Mouse (Mus musculus) small intestine, adult 2 months (tissue): ENCODE data around the gene Lrguk. TPM values are rescaled to one million over a fixed set of nuclear protein-coding genes. Genes with fewer than 3 reads are reported as not detected.

ENCODE experiments used
- H3K27ac ChIP-seq: fragments of 200-500 bp; 2 replicates; pipeline ENCODE4 v1.5.1; 2012; ENCODE audit warnings: low read depth, low read length, control low read depth, inconsistent platforms; ENCODE audit not compliant: insufficient read depth
- H3K27me3 ChIP-seq: fragments of 200-500 bp; 2 replicates; pipeline ENCODE4 v1.6.1; 2012; ENCODE audit warnings: mild to moderate bottlenecking, moderate library complexity, low read length, inconsistent platforms; ENCODE audit not compliant: control insufficient read depth, insufficient read depth
- H3K36me3 ChIP-seq: fragments of 200-500 bp; 2 replicates; pipeline ENCODE4 v1.6.1; 2012; ENCODE audit warnings: mild to moderate bottlenecking, low read length, control low read depth, inconsistent platforms; ENCODE audit not compliant: control insufficient read depth, insufficient read depth
- H3K4me1 ChIP-seq: fragments of 200-500 bp; 2 replicates; pipeline ENCODE4 v1.6.1; 2012; ENCODE audit warnings: low read length, inconsistent platforms, mixed read lengths; ENCODE audit not compliant: control insufficient read depth, insufficient read depth, insufficient read length
- H3K4me3 ChIP-seq: fragments of 200-500 bp; 2 replicates; pipeline ENCODE4 v1.5.1; 2012; ENCODE audit warnings: low read depth, mild to moderate bottlenecking, control low read depth, inconsistent platforms, low read length, moderate library complexity
- CTCF ChIP-seq: fragments of 200-500 bp; IDR thresholded peaks from 2 replicates; pipeline ENCODE4 v1.5.1; 2012; ENCODE audit warnings: low read depth, mild to moderate bottlenecking, control low read depth, inconsistent platforms, low read length, moderate library complexity, mixed read lengths; ENCODE audit not compliant: insufficient replicate concordance, insufficient read length; ENCODE audit errors: extremely low read depth
- POLR2A ChIP-seq: fragments of 200-500 bp; IDR thresholded peaks from 2 replicates; pipeline ENCODE4 v1.6.1; 2012; ENCODE audit warnings: low read depth, mild to moderate bottlenecking, control low read depth, inconsistent platforms, low read length, moderate library complexity
- WGBS: fragments of 180-500 bp; shearing (Covaris S2); methylation state at CpG from one replicate; pipeline ENCODE4 v1.1.7; 2018; 5-methylcytosine and 5-hydroxymethylcytosine counted together
- polyA plus RNA-seq: library from polyadenylated mRNA; depleted of rRNA; stranded (reverse); fragments of >200 nt; gene quantifications from 2 replicates; pipeline ENCODE4 v1.2.3, GENCODE M21; 2012

The Lrguk gene
- polyA plus RNA-seq, 1 experiment = not detected

GRCm38 (mm10) chr6:34148639-34149038 is 119.4 kb downstream of the Lrguk start:
- Histone ChIP-seq H3K36me3 (no peaks in the 10 kb centered on the region), H3K4me1 (peaks cover 14% of the 10 kb centered on the region; the same call in 1 of the 2 replicates), H3K27ac (no peak overlapping the region), H3K27me3 (no peaks in the 10 kb centered on the region), H3K4me3 (no peak overlapping the region)
- no peak for TF ChIP-seq POLR2A
- no peak for TF ChIP-seq CTCF
- 88% methylated on average over 7 of the region's 7 CpGs for WGBS

- Histone ChIP-seq H3K4me1 (peaks cover 18% of the 10 kb centered on the region; the same call in 1 of the 2 replicates), H3K4me3 (no peak overlapping the region), H3K27me3 (no peaks in the 10 kb centered on the region), H3K36me3 (no peaks in the 10 kb centered on the region), H3K27ac (no peak overlapping the region)
- WGBS = 92% methylated on average over 9 of the region's 9 CpGs
- TF ChIP-seq CTCF = no peak
- TF ChIP-seq POLR2A = no peak
Measured at GRCm38 (mm10) chr6:34149066-34149465, 119.8 kb downstream of the Lrguk start.

GRCm38 (mm10) chr6:34149821-34150220 is 120.6 kb downstream of the Lrguk start:
- Histone ChIP-seq H3K4me3 (no peak overlapping the region), H3K27ac (no peak overlapping the region), H3K36me3 (no peaks in the 10 kb centered on the region), H3K4me1 (peaks cover 19% of the 10 kb centered on the region; the same call in 1 of the 2 replicates), H3K27me3 (no peaks in the 10 kb centered on the region)
- WGBS = 42% methylated on average over 1 of the region's 1 CpGs
- TF ChIP-seq POLR2A = no peak
- TF ChIP-seq CTCF = no peak

GRCm38 (mm10) chr6:34153069-34154052 is 124.1 kb downstream of the Lrguk start:
- Histone ChIP-seq H3K27me3 (no peaks in the 10 kb centered on the region), H3K36me3 (peaks cover 8% of the 10 kb centered on the region), H3K4me3 (no peak overlapping the region), H3K27ac (0 out of 2 replicates have a peak overlapping the region, but pooled peaks have one; percentile 1), H3K4me1 (peaks cover 23% of the 10 kb centered on the region)
- 48% methylated on average over 18 of the region's 18 CpGs for WGBS
- TF ChIP-seq POLR2A (no peak), CTCF (no peak)

- Histone ChIP-seq H3K36me3 (peaks cover 13% of the 10 kb centered on the region), H3K4me3 (no peak overlapping the region), H3K27me3 (no peaks in the 10 kb centered on the region), H3K27ac (0 out of 2 replicates have a peak overlapping the region, but pooled peaks have one; percentile 1), H3K4me1 (peaks cover 23% of the 10 kb centered on the region)
- 37% methylated on average over 3 of the region's 3 CpGs for WGBS
- TF ChIP-seq CTCF (no peak), POLR2A (no peak)
Measured at GRCm38 (mm10) chr6:34154202-34154601, 125.0 kb downstream of the Lrguk start.

GRCm38 (mm10) chr6:34155137-34155804 is 126.0 kb downstream of the Lrguk start:
- TF ChIP-seq CTCF = no peak
- no peak for TF ChIP-seq POLR2A
- H3K27me3 ChIP-seq = no peaks in the 10 kb centered on the region
- H3K4me3 ChIP-seq = no peak overlapping the region
- peak overlapping the region; percentile 57 for H3K27ac ChIP-seq
- H3K4me1 ChIP-seq = peaks cover 17% of the 10 kb centered on the region
- 35% methylated on average over 15 of the region's 15 CpGs for WGBS
- H3K36me3 ChIP-seq = peaks cover 23% of the 10 kb centered on the region

- Histone ChIP-seq H3K36me3 (peaks cover 27% of the 10 kb centered on the region), H3K4me3 (no peak overlapping the region), H3K27ac (0 out of 2 replicates have a peak overlapping the region, but pooled peaks have one; percentile 3), H3K27me3 (no peaks in the 10 kb centered on the region), H3K4me1 (peaks cover 15% of the 10 kb centered on the region)
- TF ChIP-seq POLR2A (no peak), CTCF (no peak)
- 16% methylated on average over 5 of the region's 5 CpGs for WGBS
Measured at GRCm38 (mm10) chr6:34156057-34156456, 126.8 kb downstream of the Lrguk start.
